18 mouse cellular contexts compared by ENCODE assay signal in genomic region chr11:64597305-64597704, GRCm38 (mm10).
"Had no signal": no experiment of that assay in that cellular context is flagged by ENCODE, and none has a peak within 500 bp of the region (broad histone marks: within the 10 kb centered on the region; RNA-seq: fewer than 3 reads in every experiment).

No protein-coding gene starts in this region.

- H3K27ac ChIP-seq: lung, embryonic 15.5 days; macrophage; midbrain, embryonic 12.5 days; neural tube, embryonic 12.5 days; stomach, embryonic 15.5 days; stomach, postnatal 0 days had no signal

- H3K9ac ChIP-seq: liver, postnatal 0 days; lung, embryonic 15.5 days; midbrain, embryonic 12.5 days; neural tube, embryonic 12.5 days; stomach, embryonic 15.5 days had no signal

- H3K4me3 ChIP-seq: lung, embryonic 15.5 days; megakaryocyte, embryonic 14.5 days; midbrain, embryonic 12.5 days; neural tube, embryonic 12.5 days; stomach, embryonic 15.5 days had no signal

- H3K4me2 ChIP-seq: lung, embryonic 15.5 days; midbrain, embryonic 12.5 days; neural tube, embryonic 12.5 days; stomach, embryonic 15.5 days had no signal

- H3K36me3 ChIP-seq: lung, embryonic 15.5 days; midbrain, embryonic 12.5 days; neural tube, embryonic 12.5 days; stomach, embryonic 15.5 days had no signal

- DNase-seq: liver, postnatal 0 days; lung, adult 2 months; lung, postnatal 14 days; lung, postnatal 36 days; midbrain, embryonic 14.5 days; right cerebral cortex, postnatal 14 days; thymus, adult 2 months; thymus, postnatal 25 days; thymus, postnatal 4 days had no signal

- ATAC-seq: liver, postnatal 0 days; lung, postnatal 0 days; midbrain, embryonic 16.5 days had no signal

- H3K9me3 ChIP-seq: lung, embryonic 15.5 days; neural tube, embryonic 12.5 days; stomach, embryonic 15.5 days had no signal

- H3K27me3 ChIP-seq: lung, embryonic 15.5 days; neural tube, embryonic 12.5 days; stomach, embryonic 15.5 days had no signal
